Mouse (Mus musculus) megakaryocyte, embryonic 14.5 days (primary cell): ENCODE data around the gene Nudt8.

Experiments
- FLI1 ChIP-seq: IDR thresholded peaks from 2 replicates; pipeline ENCODE4 v1.6.1; 2012; ENCODE audit warnings: low read length, inconsistent platforms, mixed read lengths
- GATA1 ChIP-seq: IDR thresholded peaks from 3 replicates; pipeline ENCODE4 v1.6.1; 2012; ENCODE audit warnings: mixed read lengths, low read length, inconsistent platforms, borderline replicate concordance

GRCm38 (mm10) chr19:4018743-4019583 is 18.6 kb downstream of the Nudt8 start:
- TF ChIP-seq GATA1 (no peak), FLI1 (no peak)
